Mouse (Mus musculus): ENCODE measurements at regions not wholly inside any gene's neighbourhood (a gene's known extent, or its start where the extent isn't known, plus 50 kb on each side); places are given as distances from the start of the nearest gene placed in this dataset.

DNA sequence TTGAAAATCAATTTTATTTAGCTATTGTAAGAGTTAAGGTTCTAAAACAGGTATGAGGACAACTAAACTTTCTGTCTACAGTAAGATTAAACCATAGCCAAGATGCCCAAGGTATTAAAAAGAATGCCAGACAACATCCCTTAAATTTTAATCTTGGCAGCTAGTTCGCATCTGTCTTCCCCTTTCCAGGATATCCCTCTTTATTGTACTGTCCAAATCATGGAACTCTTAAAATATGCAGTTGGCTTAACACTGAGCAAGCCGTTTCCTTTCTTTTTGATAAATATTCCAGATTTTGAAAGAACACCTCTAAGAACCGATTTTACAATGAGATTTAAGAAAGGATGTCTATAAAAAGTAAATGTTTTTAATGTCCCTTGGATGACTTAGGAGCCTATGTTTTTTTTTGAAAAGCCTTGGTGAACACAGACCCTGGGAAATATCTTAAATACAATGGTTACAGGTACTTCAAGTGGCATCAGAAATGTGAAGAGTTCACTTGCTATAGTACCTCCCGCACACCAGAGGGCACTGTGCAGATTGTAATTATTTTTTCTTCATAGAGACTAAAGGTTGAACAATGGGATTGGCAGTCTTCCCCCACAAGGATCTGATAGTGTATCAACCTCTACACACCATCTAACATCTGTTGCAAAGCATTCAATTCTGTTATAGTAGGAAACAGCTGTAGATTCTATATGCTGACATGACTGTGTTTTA is 237.5 kb upstream of the Gm12728 start:
- DNase-seq (ENCODE audit: low spot score in 2 of 2): no peak

GRCm38 (mm10) chr4:105554994-105555393 is 234.7 kb upstream of the Gm12728 start:
- no peak for DNase-seq (ENCODE audit: low spot score in 2 of 2)

- DNase-seq (ENCODE audit: low spot score in 2 of 2): no peak
Observed at GRCm38 (mm10) chr4:105555941-105556340, 233.7 kb upstream of the Gm12728 start.

DNA sequence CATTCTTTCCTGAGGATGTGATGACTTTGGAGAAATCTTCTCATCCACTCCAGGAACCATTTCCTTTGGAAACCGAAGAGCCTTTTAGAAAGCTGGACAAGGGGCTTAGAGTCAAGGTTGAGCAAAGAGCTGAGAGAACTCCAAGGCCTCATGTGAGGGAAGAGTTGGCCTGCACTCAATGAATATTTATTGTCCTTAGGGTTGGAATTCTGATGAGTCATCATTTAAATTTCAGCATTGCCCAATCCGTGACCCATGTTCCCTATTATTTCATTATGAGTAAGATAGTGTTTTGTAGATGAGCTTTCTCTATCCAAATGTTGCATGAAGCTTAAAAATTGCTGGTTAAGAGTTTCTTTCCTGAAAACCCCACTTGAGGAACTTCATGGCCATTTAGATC is 232.3 kb upstream of the Gm12728 start:
- no peak for DNase-seq (ENCODE audit: low spot score in 2 of 2)

GRCm38 (mm10) chr4:105560055-105560454 is 229.6 kb upstream of the Gm12728 start:
- no peak for DNase-seq (ENCODE audit: low spot score in 2 of 2)

- no peak for DNase-seq (ENCODE audit: low spot score in 2 of 2)
Observed at GRCm38 (mm10) chr4:105560781-105561180, 228.9 kb upstream of the Gm12728 start.

- DNase-seq (ENCODE audit: low spot score in 2 of 2): no peak
Observed at GRCm38 (mm10) chr4:105561611-105562010, 228.1 kb upstream of the Gm12728 start.

- DNase-seq (ENCODE audit: low spot score in 2 of 2): no peak
Observed at GRCm38 (mm10) chr4:105565796-105566195, 223.9 kb upstream of the Gm12728 start.

DNA sequence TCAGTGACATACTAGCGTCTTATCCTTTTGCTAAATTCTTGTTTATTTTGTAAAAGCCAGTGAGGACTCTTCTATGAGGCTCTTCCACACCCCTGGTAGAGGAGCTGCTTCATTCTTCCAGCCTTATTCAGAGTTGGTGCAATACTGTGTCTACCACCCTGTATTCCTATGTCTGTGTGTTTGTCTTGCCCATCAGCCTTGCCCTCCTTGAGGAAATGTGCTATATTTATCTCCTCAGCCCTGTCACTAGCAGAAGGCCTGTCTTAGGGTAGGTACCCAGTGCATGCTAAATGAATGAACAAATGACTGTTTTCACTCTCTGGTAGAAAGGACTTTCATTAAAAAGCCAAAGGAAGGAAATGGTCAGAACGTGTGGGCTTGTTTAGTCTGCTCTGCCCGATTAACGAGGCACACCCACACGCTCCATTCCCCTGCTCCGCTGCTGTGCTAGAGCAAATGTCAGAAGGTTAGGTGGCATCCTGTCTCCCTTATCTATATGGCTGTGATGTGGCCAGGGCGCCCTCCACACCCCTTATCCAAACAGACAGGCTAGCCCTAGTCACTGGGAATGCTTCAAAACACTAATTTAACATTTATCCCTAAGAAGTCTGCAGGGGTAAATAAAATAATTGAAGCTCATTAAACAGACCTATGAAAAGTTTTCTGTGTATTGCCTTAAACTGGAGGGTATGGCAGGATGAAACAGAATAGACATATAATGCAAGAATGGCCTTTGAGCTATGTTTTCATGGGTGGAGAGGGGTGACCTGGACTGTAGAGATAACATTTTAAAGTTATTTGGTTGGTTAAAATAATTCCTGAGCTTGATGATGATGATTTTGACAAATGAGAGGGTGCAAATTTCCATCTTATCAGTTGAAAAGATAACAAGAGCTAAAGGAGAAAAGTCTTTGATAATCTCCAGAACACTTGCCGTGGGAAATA is 222.9 kb upstream of the Gm12728 start:
- DNase-seq (ENCODE audit: low spot score in 2 of 2): no peak

DNA sequence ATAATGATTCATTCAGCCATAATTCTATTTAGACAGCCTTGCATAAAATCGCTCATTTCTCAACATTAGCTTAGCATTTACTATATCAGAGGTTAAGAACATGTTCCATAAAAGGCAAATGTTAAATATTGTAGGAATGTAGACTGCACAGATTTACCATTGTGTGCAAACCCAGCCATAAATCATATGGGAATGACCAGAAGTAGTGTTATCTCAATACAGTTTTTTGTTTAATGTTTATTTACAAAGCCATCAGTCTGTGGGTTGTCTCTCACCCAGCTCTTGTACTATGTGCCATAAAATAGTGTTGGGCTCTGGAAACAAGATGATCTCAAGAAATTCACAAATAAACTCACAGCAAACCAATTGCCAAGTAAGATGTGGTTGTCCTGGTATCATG is 220.0 kb upstream of the Gm12728 start:
- no peak for DNase-seq (ENCODE audit: low spot score in 2 of 2)

DNA sequence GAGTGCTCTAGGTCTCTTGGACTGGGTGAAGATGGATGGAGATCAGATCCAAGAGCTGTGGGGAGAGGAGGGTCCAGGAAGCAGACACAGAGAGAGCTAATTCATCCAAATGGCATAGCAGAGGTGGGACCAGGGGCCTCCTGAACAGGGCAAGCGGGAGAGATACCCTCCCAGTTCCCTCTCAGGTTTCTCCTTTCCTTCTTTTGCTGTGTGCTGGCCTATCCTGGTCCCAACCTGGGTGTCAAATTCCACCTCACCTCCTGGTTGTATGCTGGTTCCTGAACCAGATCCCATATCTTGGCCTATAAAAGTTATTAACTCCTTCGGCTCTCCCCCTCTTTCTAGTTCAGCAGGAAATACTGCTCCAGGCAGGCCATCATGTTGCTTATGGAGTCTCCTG is 214.1 kb upstream of the Gm12728 start:
- no peak for DNase-seq (ENCODE audit: low spot score in 2 of 2)

- DNase-seq (ENCODE audit: low spot score in 2 of 2): no peak
Observed at GRCm38 (mm10) chr4:105580987-105581386, 208.7 kb upstream of the Gm12728 start.

GRCm38 (mm10) chr4:105584329-105584925 is 205.2 kb upstream of the Gm12728 start:
- no peak for DNase-seq (ENCODE audit: low spot score in 2 of 2)

GRCm38 (mm10) chr4:105603661-105604060 is 186.0 kb upstream of the Gm12728 start:
- DNase-seq (ENCODE audit: low spot score in 2 of 2): no peak

DNA sequence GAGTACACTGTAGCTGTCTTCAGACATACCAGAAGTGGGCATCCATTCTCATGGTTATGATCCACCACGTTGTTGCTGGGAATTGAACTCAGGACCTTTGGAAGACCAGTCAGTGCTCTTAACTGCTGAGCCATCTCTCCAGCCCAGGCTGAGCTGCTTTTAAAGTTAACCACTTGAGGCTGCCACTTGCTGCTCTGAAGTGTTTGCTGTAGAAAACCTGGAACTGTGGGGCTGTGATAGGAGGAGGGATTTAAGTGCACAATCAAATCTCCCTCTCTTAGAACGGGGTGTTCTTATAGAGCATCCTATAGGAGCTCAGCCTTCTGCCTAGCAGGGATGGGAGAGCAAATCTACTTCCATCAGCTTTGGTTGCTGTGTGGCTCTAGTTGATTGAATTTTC is 185.1 kb upstream of the Gm12728 start:
- no peak for DNase-seq (ENCODE audit: low spot score in 2 of 2)

DNA sequence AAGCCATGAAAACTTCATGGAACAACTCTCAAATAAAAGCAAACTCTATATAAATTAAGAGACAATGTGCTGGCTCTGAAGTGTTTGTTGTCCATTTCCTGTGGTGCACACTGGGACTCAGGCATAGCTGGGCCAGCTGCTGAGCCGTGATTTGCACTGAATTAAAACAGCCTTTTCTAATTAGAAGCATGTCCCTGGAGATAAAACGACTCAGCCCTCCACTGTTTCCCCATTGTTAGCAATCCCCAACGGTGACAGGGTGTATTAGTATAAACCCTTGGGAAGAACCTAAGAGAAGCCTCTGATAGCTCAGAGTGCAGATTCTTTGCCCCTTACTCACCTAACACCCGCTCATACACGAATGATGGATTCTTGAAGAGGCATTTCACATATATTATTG is 182.9 kb upstream of the Gm12728 start:
- no peak for DNase-seq (ENCODE audit: low spot score in 2 of 2)

DNA sequence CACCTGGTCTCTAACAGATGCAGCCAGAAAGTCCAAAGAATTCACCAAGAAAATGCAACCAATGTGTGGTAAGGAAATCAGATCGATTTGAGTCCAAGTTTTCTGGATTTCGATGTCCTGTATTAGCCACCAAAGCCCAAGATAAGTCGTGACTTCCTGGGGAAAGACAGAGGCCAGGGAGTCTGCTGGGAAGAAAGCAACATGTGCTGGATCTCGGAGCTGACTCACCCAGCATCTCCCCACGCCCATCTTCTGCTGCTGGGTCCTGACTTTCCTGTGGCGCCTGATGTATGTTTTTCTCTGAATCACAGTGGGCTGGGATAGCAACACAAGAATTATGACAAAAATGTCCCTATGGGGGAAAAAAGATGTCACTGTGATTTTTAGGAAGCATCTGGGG is 178.8 kb upstream of the Gm12728 start:
- DNase-seq (ENCODE audit: low spot score in 2 of 2): no peak

DNA sequence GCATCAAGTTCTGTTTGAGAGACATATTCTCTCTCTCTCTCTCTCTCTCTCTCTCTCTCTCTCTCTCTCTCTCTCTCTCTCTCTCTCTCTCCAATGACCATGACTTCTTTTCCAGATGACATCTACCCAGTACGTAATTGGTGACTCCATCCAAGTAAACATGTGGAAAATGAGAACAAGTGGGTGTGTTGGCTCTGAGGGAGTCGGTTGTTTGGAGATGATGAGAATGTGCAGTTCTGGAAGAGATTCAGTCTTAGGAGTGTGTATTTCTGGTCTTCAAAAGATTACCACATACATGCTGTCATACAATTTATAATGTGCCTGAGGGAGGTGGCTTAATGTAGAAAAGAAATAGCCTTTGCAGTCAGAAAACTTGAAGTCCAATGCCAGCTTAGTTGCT is 175.3 kb upstream of the Gm12728 start:
- no peak for DNase-seq (ENCODE audit: low spot score in 2 of 2)

DNA sequence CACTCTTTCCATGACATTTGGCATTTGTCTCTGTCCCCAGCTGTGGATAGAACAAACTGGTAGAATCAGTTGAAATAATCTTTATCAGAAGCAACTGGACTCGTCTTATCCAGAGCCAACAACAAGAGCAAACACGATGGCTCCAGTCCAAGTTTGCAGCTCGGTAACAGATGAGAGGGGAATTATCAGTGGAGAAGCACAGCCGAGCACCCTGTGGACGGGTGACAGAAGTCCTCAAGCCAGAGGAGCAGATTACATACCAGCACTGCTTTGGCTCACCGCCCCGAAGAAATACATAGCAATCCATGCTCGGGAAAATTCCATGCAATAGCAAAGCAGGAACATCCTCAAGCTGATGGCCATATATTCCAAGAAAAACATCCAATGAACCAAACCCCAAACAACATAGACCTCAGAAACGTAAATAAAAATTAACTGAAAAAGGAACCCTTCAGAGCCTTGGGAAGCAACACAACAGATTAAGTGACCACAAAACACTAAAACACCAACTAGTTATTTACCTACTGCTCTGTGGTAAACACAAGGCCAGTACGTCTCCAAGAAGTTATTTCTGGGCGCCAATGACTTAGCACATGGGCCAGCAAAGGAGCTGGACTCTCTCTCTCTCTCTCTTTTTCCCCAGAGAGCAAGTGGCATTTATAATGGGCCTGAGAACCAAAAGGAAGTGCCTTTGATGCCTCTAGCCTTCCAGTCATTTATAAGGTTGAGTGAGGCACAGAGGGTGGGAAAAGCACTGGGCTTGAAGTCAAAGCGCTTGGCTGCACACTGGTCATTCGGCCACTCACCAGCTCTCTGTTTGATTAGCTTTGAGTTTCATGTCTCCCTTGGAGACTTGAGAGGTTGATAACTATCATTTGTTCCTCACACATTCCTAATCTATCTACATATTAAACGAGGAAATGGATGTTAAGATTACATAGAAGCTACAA is 163.0 kb upstream of the Gm12728 start:
- no peak for DNase-seq (ENCODE audit: low spot score in 2 of 2)

- DNase-seq (ENCODE audit: low spot score in 2 of 2): no peak
Observed at GRCm38 (mm10) chr4:105629581-105629980, 160.1 kb upstream of the Gm12728 start.

Measured in adrenal gland, postnatal 4 days (tissue).